Mouse (Mus musculus) olfactory bulb, adult 2 months (tissue): ENCODE measurements at regions not wholly inside any gene's neighbourhood (a gene's known extent, or its start where the extent isn't known, plus 50 kb on each side); places are given as distances from the start of the nearest gene placed in this dataset.

ENCODE experiments used
- CTCF ChIP-seq: fragments of 200-500 bp; IDR thresholded peaks from 2 replicates; pipeline ENCODE4 v1.5.1; 2012; ENCODE audit warnings: low read depth, mild to moderate bottlenecking, low read length, moderate library complexity; ENCODE audit not compliant: insufficient read depth
- POLR2A ChIP-seq: fragments of 200-500 bp; IDR thresholded peaks from 2 replicates; pipeline ENCODE4 v1.6.1; 2012; ENCODE audit warnings: mild to moderate bottlenecking, low read depth, low read length, moderate library complexity; ENCODE audit not compliant: insufficient read depth

DNA sequence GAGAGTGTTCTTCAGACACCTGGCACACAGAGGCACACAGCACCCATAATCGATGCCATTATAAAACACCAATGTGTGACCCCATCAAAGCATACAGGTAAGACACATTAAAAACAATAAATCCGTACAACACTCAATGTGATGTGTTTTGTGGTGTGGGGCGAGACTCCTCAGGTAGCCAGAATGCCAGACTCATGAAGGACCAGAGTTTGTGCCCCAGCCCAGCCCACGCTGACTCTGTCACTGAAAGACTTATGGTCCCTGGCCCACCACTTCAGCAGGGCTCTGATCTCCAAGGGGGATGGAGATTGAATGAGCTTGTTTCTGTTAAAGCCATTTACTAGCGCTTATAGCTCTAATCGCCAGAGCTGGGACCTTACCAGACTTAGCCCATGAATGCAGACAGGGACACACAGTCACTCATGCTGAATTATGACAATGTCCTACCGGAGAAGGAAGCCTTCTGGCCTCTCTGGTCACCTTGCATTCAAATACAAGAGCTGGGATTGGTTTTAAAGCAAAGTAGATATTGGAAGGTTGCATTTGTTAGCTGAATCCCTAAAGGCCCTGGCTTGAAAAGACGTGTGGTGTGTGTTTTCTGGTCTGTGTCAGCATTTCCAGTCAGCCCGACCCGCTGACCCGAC lies 112.1 kb upstream of the Cpm start:
- TF ChIP-seq CTCF (no peak), POLR2A (no peak)
